Mouse (Mus musculus): ENCODE results near the gene Dpagt1. TPM values are rescaled to one million over a fixed set of nuclear protein-coding genes. Genes with fewer than 3 reads are reported as not detected.
"Not testable (repeated sequence)": the region's sequence is repeated elsewhere in the genome, so short reads cannot be mapped to it uniquely, and the experiment has no call there.

The Dpagt1 gene
- polyA plus RNA-seq, 1 experiment from 2014 or later: 51.6 TPM

DNA sequence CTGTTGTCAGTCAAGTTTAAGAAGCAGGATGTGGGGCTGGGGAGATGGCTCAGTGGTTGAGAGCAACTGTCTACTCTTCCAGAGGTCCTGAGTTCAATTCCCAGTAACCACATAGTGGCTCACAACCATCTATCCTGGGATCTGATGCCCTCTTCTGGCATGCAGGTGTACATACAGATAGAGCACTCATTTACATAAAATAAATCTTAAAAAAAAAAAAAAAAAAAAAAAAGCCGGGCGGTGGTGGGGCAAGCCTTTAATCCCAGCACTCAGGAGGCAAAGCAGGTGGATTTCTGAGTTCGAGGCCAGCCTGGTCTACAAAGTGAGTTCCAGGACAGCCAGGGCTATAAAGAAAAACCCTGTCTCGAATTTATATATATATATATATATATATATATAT lies 2.2 kb upstream of the Dpagt1 start:
- not testable (repeated sequence) for H3K27ac ChIP-seq (ENCODE audit: low read depth, low read length); H3K4me2 ChIP-seq (replicated peaks; ENCODE audit: low read depth, low read length); H3K36me3 ChIP-seq (ENCODE audit: control insufficient read depth, insufficient read depth, low read length); H3K27me3 ChIP-seq (ENCODE audit: control insufficient read depth, insufficient read depth, low read length); H3K9me3 ChIP-seq (ENCODE audit: control insufficient read depth, low read length); DNase-seq (ENCODE audit: low spot score); H3K9ac ChIP-seq (ENCODE audit: low read depth, low read length); H3K4me3 ChIP-seq (ENCODE audit: low read depth, low read length); ATAC-seq (ENCODE audit: low FRiP score)
- 79% methylated on average over 4 of the region's 4 CpGs for WGBS
- H3K4me1 ChIP-seq (replicated peaks; ENCODE audit: control insufficient read depth, insufficient read depth, low read length): peaks cover 11% of the 10 kb centered on the region

DNA sequence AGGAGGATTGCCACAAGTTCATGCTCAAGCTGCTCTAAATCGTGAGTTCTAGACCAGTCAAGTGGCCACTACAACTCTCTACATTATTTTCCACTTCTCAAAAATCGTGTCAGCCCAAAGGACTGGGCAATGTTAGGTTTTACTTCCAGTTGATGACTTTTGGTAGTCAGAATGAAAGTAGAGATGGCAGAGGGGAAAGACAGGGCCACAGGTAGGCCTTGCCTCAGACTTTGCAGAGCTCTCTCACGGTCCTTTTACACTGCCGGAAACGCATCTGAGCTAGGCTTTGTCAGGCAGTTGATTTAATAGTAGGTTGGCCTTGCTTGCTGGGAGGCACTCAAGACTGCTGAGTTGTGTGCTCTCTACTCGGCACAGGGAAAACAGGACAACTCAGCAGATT lies 1.7 kb upstream of the Dpagt1 start:
- no peak for ATAC-seq (ENCODE audit: low FRiP score)
- Histone ChIP-seq H3K4me1 (replicated peaks; ENCODE audit: control insufficient read depth, insufficient read depth, low read length) (peaks cover 6% of the 10 kb centered on the region), H3K36me3 (ENCODE audit: control insufficient read depth, insufficient read depth, low read length) (0 out of 2 replicates have a peak, but pooled peaks cover 2% of the 10 kb centered on the region), H3K9me3 (ENCODE audit: control insufficient read depth, low read length) (no peaks in the 10 kb centered on the region), H3K4me3 (ENCODE audit: low read depth, low read length) (no peak overlapping the region), H3K9ac (ENCODE audit: low read depth, low read length) (no peak overlapping the region), H3K4me2 (replicated peaks; ENCODE audit: low read depth, low read length) (no peak overlapping the region), H3K27me3 (ENCODE audit: control insufficient read depth, insufficient read depth, low read length) (no peaks in the 10 kb centered on the region), H3K27ac (ENCODE audit: low read depth, low read length) (no peak overlapping the region)
- no peak for DNase-seq (ENCODE audit: low spot score)
- WGBS: 82% methylated on average over 6 of the region's 6 CpGs

DNA sequence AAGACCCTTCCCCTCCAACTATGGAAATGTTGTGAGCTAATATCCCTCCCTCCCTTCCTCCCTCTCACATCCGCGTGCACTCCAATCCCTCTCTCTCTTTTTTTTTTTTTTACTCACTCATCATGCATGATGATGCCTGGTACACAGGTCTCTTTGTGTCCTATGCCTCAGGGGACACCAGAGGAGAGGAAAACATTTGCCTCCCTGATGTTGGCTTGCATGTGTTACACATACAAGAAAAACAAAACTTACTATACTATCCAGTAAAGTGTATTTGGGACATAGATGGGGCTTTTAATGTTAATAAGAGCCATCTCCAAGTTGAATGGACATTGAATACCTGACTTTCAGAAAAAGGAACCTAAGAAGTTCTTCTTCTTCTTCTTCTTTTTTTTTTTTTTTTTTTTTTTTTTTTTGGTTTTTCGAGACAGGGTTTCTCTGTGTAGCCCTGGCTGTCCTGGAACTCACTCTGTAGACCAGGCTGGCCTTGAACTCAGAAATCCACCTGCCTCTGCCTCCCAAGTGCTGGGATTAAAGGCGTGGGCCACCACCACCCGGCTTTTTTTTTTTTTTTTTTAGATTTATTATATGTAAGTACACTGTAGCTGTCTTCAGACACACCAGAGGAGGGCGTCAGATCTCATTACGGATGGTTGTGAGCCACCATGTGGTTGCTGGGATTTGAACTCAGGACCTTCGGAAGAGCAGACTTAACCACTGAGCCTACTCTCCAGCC lies 619 bp upstream of the Dpagt1 start:
- not testable (repeated sequence) for H3K9me3 ChIP-seq (ENCODE audit: control insufficient read depth, low read length); ATAC-seq (ENCODE audit: low FRiP score); H3K4me1 ChIP-seq (replicated peaks; ENCODE audit: control insufficient read depth, insufficient read depth, low read length); H3K27me3 ChIP-seq (ENCODE audit: control insufficient read depth, insufficient read depth, low read length); H3K27ac ChIP-seq (ENCODE audit: low read depth, low read length); DNase-seq (ENCODE audit: low spot score); H3K9ac ChIP-seq (ENCODE audit: low read depth, low read length); H3K4me3 ChIP-seq (ENCODE audit: low read depth, low read length); H3K36me3 ChIP-seq (ENCODE audit: control insufficient read depth, insufficient read depth, low read length)
- peak overlapping the region; percentile 80 for H3K4me2 ChIP-seq (replicated peaks; ENCODE audit: low read depth, low read length)
- WGBS: 73% methylated on average over 5 of the region's 8 CpGs

DNA sequence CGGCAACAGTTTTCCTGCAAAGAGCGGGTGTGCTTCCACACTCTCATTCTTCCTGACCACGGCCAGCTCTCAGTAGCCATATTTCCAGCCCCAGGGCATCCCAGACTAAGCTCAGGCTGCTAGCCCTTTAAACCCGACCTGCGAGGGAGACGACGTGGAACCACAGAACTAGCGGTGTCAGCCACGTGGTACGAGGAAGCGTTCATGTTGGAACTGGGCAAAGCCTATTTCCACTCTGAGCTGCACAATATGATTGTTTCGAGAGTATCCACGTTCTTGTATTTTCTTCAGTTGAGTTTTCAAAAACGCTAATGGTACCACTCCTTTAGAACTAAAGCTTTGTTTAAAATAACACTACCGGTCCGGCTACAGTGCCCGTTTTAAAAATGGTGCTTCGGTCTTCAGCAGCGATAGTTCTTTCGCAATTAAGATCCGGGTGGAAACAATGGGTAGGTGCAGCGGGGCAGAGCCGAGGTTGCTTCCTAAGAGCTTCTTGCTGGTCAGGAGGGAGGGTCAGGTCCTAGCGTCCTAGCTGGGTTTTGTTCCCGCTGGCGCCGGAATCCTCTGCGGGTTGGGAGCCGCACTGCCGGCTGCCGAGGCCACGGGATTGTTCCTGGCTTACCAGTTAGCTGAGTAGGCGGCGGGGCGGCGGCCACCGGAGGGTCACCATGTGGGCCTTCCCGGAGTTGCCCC lies 698 bp downstream of the Dpagt1 start:
- Histone ChIP-seq H3K4me1 (replicated peaks; ENCODE audit: control insufficient read depth, insufficient read depth, low read length) (peaks cover 2% of the 10 kb centered on the region; the same call in 1 of the 2 replicates), H3K36me3 (ENCODE audit: control insufficient read depth, insufficient read depth, low read length) (peaks cover 3% of the 10 kb centered on the region; the same call in 1 of the 2 replicates), H3K4me3 (ENCODE audit: low read depth, low read length) (peak overlapping the region; percentile 60), H3K9ac (ENCODE audit: low read depth, low read length) (peak overlapping the region; percentile 91), H3K27ac (ENCODE audit: low read depth, low read length) (peak overlapping the region; percentile 88), H3K4me2 (replicated peaks; ENCODE audit: low read depth, low read length) (peak overlapping the region; percentile 80), H3K9me3 (ENCODE audit: control insufficient read depth, low read length) (no peaks in the 10 kb centered on the region), H3K27me3 (ENCODE audit: control insufficient read depth, insufficient read depth, low read length) (no peaks in the 10 kb centered on the region)
- ATAC-seq (ENCODE audit: low FRiP score) (peak; percentile 91), DNase-seq (ENCODE audit: low spot score) (peak; percentile 81)
- under 1% methylated on average over 38 of the region's 38 CpGs for WGBS

DNA sequence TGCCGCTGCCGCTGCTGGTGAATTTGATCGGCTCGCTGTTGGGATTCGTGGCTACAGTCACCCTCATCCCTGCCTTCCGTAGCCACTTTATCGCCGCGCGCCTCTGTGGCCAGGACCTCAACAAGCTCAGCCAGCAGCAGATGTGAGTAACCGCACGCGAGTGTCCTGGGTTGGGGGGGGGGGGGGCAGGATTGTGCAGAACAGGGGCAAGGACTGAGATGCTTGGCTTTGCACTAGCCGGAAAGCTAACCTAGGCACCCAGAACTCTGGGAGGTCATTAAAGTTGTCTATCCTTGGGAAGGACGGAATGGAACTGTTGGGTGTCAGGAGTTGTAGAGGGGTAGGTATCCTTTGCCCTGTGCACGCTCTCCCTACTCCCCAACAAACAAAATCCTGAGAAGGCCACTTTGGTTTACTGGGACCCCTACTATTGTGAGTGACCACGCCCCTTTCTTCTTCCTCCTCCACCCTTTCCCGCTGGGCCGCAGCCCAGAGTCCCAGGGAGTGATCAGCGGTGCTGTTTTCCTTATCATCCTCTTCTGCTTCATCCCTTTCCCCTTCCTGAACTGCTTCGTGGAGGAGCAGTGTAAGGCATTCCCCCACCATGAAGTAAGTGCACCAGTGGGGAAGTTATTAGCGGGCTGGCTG lies 1.4 kb downstream of the Dpagt1 start:
- Histone ChIP-seq H3K27me3 (ENCODE audit: control insufficient read depth, insufficient read depth, low read length) (no peaks in the 10 kb centered on the region), H3K27ac (ENCODE audit: low read depth, low read length) (peak overlapping the region; percentile 88), H3K4me3 (ENCODE audit: low read depth, low read length) (peak overlapping the region; percentile 60), H3K9ac (ENCODE audit: low read depth, low read length) (peak overlapping the region; percentile 91), H3K4me2 (replicated peaks; ENCODE audit: low read depth, low read length) (peak overlapping the region; percentile 80), H3K36me3 (ENCODE audit: control insufficient read depth, insufficient read depth, low read length) (peaks cover 7% of the 10 kb centered on the region), H3K4me1 (replicated peaks; ENCODE audit: control insufficient read depth, insufficient read depth, low read length) (peaks cover 2% of the 10 kb centered on the region; the same call in 1 of the 2 replicates), H3K9me3 (ENCODE audit: control insufficient read depth, low read length) (no peaks in the 10 kb centered on the region)
- DNase-seq (ENCODE audit: low spot score) (peak; percentile 60), ATAC-seq (ENCODE audit: low FRiP score) (peak; percentile 67)
- under 1% methylated on average over 22 of the region's 22 CpGs for WGBS

DNA sequence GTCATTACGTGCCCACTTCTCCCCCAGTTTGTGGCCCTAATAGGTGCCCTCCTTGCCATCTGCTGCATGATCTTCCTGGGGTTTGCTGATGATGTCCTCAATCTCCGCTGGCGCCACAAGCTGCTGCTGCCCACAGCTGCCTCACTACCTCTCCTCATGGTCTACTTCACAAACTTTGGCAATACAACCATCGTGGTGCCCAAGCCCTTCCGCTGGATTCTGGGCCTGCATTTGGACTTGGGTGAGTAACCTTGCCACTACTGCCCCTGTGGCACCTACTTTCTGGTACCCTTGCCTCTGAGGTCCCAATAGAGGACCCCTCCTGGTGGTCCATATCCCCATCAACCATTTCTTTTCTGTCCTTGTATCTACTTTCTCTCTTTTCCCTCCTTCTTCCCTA lies 2.1 kb downstream of the Dpagt1 start:
- DNase-seq (ENCODE audit: low spot score) (no peak), ATAC-seq (ENCODE audit: low FRiP score) (no peak)
- WGBS: 97% methylated on average over 5 of the region's 5 CpGs
- Histone ChIP-seq H3K9me3 (ENCODE audit: control insufficient read depth, low read length) (no peaks in the 10 kb centered on the region), H3K4me2 (replicated peaks; ENCODE audit: low read depth, low read length) (peak overlapping the region; percentile 80), H3K27me3 (ENCODE audit: control insufficient read depth, insufficient read depth, low read length) (no peaks in the 10 kb centered on the region), H3K9ac (ENCODE audit: low read depth, low read length) (no peak overlapping the region), H3K4me3 (ENCODE audit: low read depth, low read length) (peak overlapping the region; percentile 60), H3K4me1 (replicated peaks; ENCODE audit: control insufficient read depth, insufficient read depth, low read length) (peaks cover 2% of the 10 kb centered on the region; the same call in 1 of the 2 replicates), H3K27ac (ENCODE audit: low read depth, low read length) (no peak overlapping the region), H3K36me3 (ENCODE audit: control insufficient read depth, insufficient read depth, low read length) (peaks cover 11% of the 10 kb centered on the region)

DNA sequence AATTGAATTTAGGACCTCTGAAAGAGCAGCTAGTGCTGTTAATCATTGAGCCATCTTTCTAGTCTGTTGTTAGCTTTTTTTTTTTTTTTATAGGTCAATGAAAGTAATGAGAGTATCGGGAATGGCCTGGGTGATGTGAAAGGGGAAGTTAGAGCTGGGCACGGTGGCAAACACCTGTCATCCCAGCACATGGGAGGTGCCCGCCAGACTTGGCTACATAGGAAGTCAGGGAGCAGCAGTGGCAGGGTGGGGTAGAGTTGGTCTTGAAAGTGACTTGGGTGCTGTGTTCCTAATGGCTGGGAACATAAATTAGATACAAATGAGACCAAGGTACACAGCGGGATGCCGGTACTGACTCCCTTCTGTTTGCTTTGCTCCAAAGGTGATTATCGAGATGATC lies 4.9 kb downstream of the Dpagt1 start:
- 96% methylated on average over 6 of the region's 6 CpGs for WGBS
- Histone ChIP-seq H3K9me3 (ENCODE audit: control insufficient read depth, low read length) (no peaks in the 10 kb centered on the region), H3K36me3 (ENCODE audit: control insufficient read depth, insufficient read depth, low read length) (peaks cover 18% of the 10 kb centered on the region)

DNA sequence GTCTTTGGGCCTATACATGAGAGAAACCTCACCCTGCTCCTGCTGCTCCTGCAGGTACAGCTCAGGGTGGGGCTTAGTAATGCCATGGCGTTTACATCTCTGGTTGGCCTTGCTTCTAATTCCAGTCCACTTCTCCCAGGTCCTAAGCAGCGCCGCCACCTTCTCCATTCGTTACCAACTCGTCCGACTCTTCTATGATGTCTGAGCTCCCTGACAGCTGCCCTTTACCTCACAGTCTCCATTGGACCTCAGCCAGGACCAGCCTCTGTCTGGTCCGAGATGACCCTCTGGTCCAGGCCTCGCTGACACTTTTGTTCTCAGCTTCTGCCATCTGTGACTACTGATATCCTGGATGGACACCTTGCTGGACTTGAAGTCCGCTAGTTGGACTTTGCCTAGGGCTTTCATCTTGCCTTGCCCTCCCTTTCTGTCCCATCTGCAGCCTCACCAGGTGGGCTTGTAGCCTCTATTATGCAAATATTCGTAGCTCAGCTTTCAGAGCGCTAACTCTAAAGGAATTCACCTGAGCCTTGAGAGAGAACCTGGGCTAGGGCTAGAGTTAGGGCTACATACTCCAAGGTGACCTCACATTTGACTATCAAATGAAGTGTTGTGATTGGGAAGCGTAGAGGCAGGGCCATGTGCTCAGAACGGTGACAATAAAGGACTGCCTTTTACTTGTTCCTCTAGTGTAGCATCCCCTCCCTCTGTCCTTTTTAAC lies 7.3 kb downstream of the Dpagt1 start:
- no peaks in the 10 kb centered on the region for H3K27me3 ChIP-seq (ENCODE audit: control insufficient read depth, insufficient read depth, low read length)
- H3K4me1 ChIP-seq (replicated peaks; ENCODE audit: control insufficient read depth, insufficient read depth, low read length): peaks cover 4% of the 10 kb centered on the region; the same call in 1 of the 2 replicates
- H3K9ac ChIP-seq (ENCODE audit: low read depth, low read length): no peak overlapping the region
- H3K4me3 ChIP-seq (ENCODE audit: low read depth, low read length): no peak overlapping the region
- WGBS: 94% methylated on average over 13 of the region's 13 CpGs
- H3K9me3 ChIP-seq (ENCODE audit: control insufficient read depth, low read length): no peaks in the 10 kb centered on the region
- ATAC-seq (ENCODE audit: low FRiP score) (no peak), DNase-seq (ENCODE audit: low spot score) (no peak)
- H3K27ac ChIP-seq (ENCODE audit: low read depth, low read length): no peak overlapping the region
- H3K36me3 ChIP-seq (ENCODE audit: control insufficient read depth, insufficient read depth, low read length): peaks cover 18% of the 10 kb centered on the region
- no peak overlapping the region for H3K4me2 ChIP-seq (replicated peaks; ENCODE audit: low read depth, low read length)

More for the DNA sequence above, 4.9 kb downstream of the Dpagt1 start:
- no peak for DNase-seq (ENCODE audit: low spot score)
- no peak overlapping the region for H3K27ac ChIP-seq (ENCODE audit: low read depth, low read length)
- no peak overlapping the region for H3K4me3 ChIP-seq (ENCODE audit: low read depth, low read length)
- H3K4me1 ChIP-seq (replicated peaks; ENCODE audit: control insufficient read depth, insufficient read depth, low read length): peaks cover under 1% of the 10 kb centered on the region; the same call in 1 of the 2 replicates
- H3K9ac ChIP-seq (ENCODE audit: low read depth, low read length): no peak overlapping the region
- H3K27me3 ChIP-seq (ENCODE audit: control insufficient read depth, insufficient read depth, low read length): no peaks in the 10 kb centered on the region
- no peak overlapping the region for H3K4me2 ChIP-seq (replicated peaks; ENCODE audit: low read depth, low read length)
- ATAC-seq (ENCODE audit: low FRiP score): no peak

Data from hindbrain, embryonic 11.5 days (tissue).